Mouse (Mus musculus) left cerebral cortex, adult 8-10 months (tissue): ENCODE measurements around the gene Sh2d1a. TPM values are rescaled to one million over a fixed set of nuclear protein-coding genes. Genes with fewer than 3 reads are reported as not detected.

Experiments
- DNase-seq, 2 experiments: peaks; one replicate each; pipeline ENCODE4 v3.0.0; 2022; ENCODE audit warnings: low spot score in 2 of 2
- total RNA-seq, 4 experiments: library from RNA; stranded (reverse); gene quantifications; 2 replicates each; pipeline ENCODE4 v1.2.4; 2022

The Sh2d1a gene
- total RNA-seq, result not detected

DNA sequence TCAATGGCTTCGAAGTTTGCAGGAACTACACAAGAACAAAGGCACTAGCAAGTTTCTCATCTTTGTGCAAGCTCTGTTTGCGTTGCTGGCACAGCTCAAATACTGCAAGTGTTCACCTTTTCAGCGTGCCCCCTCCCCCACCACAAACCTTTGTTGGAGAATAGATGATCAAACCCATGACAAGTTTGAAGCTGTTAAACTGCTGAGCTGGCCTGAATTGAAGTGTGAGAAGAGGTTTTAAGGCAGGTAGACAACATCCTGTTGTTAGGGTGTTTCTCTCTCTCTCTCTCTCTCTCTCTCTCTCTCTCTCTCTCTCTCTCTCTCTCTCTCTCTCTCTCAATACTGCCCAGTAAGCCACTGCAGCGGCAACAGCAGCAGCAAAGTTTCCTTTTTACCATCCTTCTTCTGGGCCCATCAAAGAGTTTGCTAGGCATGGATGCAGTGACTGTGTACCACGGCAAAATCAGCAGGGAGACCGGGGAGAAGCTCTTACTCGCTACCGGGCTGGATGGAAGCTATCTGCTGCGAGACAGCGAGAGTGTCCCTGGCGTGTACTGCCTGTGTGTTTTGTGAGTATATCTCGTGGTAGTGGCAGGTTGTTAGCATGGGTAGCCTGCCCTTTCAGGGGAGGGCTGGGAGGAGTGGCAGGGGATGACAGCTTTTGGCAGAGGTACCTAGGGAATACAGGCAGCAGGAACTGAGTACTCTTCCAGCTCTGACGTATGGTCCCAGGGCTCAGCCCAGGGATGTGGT lies at the start of gene Sh2d1a:
Gene Sh2d1a, plus strand, starts transcription at position 163 of the 753 bp plus-strand sequence.
- no peak for DNase-seq

DNA sequence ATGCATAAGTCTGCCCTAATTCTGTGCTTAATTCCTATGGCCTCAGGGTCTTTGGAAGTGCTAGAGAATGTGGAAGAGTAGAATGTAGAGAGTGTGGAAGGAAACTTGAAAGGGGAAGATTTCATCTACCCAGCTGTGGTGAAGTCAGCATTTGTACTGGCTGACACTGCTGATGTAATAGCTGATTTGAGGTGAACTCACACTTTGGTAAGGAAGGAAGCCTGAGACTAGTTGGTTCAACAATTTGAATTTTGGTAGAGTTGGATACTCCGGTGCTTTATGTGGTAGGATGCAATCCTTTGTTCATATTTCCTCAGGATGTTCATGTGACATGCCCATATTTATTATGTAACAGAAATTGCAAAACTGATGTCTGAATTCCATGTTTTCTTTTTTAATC lies 49.3 kb upstream of the Sh2d1a start:
- DNase-seq, result no peak

- no peak for DNase-seq
Measured at GRCm38 (mm10) chrX:42454533-42454932, 47.7 kb upstream of the Sh2d1a start.

DNA sequence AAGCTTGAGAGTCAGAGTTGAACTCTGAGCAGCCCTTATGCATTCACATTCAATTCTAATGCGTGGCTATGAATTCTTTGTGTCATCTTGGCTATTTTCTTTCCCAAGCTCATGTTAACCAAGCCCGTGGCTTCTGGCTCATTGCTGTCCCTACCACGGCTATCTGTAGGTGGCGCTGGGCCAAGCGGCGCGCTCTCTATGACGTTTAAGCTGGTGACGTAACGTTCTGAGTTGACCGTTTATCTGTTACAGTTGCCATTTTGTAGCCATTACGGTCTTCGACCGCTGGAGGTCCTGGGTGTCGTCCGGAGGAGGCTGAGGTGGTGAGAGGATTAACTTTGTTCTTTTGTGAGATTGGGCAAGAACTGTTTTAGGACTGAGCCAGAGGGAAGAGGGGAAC lies 12.8 kb upstream of the Sh2d1a start, which contains the start of gene Tex13c2:
Gene Tex13c2, plus strand, starts transcription at position 246 of the 400 bp plus-strand sequence.
- no peak for DNase-seq

- DNase-seq, result no peak
Measured at GRCm38 (mm10) chrX:42490336-42490735, 11.9 kb upstream of the Sh2d1a start.

DNA sequence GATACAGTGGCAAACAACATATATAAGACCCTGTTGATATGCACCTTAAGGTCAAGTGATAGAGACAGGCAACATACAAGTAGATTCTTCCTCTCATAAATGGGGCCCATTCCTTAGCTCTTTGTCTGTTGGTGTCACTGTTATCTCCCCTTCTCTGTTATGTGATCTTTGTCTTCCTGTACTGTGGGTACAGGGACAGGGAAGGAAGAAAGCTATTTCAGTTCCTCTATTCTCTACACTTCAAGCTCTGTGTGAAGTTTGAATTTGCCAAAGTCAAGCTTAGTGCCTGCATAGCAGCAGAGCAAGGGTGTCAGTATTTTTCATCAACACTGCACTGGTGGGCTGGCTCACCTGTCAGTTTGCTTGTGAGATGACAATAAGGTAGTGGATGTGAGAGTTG lies 1.7 kb upstream of the Sh2d1a start:
- DNase-seq, result no peak

GRCm38 (mm10) chrX:42511105-42511504 lies 8.9 kb downstream of the Sh2d1a start:
- DNase-seq, result no peak

DNA sequence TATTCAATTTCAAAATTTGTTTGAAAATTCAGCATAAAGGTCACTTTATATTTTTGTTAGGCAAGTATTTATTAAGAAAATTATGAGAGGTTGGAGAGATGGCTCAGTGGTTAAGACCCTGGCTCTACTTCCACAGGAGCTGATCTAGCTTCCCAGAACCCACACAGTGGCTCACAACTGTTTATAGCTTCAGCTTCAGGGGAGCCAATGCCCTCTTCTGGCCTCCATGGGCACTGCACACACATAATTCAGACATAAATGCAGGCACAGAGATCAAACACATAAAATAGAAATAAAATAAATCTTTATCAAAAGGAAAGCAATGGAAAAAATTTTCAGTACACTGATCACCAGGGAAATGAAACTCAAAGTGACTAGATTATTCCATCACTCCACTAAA lies 10.3 kb downstream of the Sh2d1a start:
- DNase-seq, result no peak

DNA sequence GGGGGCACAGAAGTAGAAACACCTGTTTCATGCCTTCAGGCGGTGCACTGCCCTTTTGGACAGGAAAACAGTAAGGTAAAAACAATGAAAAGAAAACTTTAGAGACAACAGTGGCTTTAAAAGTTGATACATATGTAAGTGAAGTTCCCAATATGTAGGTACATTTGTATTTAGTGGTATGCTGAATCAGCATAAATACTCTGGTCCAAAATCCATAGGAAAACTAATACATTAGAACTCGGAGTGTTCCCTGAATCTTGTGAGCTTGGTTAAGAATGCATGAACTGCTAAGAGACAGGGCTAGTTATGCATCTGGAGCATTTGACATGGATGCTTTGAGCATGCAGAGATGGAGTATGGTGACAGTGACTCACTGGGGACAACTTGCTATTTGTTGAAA lies 20.6 kb downstream of the Sh2d1a start:
- no peak for DNase-seq

DNA sequence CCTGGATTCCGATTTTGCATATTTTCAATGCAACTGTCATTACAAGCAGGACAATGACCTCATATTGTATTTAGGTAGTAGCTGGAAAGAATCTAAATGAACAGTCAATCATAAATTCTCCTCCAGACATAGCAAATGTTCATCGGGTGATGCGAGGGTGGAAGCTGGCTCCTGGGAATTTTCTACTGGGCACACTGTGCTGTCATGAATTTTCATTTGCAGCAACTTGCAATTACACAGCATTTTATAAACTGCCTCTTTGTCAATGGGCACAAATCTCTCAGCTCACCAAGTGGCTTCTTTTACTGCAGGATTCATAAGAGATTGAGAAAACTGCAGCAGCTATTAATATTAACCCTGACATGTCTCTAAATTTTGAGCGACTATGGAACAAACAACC lies 28.4 kb downstream of the Sh2d1a start:
- DNase-seq, result no peak

- peak in 1 of 2 experiments; percentile 11 for DNase-seq
Measured at GRCm38 (mm10) chrX:42540030-42540755, 37.9 kb downstream of the Sh2d1a start.

DNA sequence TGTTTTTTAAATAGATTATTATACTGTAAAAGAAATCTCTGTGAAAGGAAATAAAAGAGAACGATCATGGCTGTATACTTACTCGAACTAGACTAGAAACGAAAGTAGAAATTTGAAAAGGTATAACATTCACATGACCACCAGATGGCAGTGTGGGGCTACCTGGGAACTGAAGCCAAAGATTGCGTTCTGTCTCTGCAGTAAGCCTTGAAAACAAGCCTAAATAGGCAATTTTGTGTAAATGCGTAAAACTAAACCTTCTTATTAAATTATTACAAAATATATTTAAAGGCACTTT lies 38.5 kb downstream of the Sh2d1a start:
- no peak for DNase-seq

DNA sequence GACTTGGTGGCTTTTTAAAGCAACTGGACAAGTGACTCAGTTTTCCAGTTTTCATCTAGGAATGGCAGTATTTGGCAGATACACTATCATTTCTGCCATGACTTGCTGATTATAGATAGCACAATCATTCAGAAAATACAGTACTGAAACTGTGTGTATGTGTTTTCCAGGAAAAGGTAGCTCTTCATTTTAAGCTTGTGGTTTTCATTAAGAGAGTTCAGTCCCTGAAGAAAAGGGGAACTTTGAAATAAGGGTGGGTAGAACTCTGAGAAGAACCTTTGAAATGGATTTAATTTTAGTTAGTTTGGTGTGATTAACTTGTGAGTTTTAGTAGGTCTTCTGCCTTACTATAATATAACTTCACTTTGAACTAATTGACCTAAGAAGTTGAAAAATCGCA lies 42.8 kb downstream of the Sh2d1a start:
- no peak for DNase-seq

GRCm38 (mm10) chrX:42548513-42548912 lies 46.3 kb downstream of the Sh2d1a start:
- DNase-seq, result no peak

DNA sequence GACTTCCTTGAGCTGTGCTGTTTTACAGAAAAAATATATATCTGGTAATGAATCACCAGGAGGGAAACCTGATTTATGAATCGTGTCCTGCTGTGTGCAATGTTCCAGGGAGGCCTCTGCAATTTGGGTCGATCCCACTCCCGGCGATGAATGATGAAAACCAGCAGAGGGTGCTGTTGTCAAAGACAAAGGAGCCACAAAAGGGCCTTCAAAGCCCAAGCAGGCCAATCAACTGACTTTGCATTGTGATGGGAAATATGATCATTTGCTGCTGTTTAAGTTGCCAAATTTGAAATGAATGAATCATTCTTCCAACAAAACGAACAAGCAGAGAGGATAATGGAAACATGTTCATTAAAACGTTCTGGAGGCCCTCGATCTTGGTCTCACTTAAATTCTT lies 55.0 kb downstream of the Sh2d1a start:
- DNase-seq, result peak; percentile 12 to 22

DNA sequence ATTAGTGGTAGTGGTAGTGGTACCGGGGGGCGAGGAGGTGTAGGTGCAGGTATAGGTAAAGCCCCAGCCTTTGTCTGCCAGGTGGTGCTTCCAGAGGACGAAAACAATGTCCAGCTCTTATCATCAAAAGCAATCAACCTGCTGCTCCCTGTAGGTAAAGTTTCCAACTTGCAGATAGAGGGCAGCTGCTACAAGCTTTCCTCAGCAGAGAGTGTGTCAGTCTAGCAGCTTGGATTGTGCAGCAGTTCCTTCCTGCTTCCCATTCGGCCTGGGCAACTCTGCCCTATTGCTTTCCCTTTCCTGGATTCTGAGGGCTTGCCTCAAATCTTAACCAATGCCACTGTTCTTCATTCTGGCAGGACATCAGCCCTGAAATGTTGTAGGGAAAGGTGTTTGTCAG lies 56.4 kb downstream of the Sh2d1a start:
- DNase-seq, result no peak

Other genes with a start within 250 kb of the Sh2d1a start
- not detected for gene Tex13c2, start 12.8 kb upstream of the Sh2d1a start, total RNA-seq